Mouse (Mus musculus): ENCODE results near the gene Vezf1.
A peak's percentile ranks its signal among the peaks of the same experiment; 100 is the strongest.

Vezf1 gene

DNA sequence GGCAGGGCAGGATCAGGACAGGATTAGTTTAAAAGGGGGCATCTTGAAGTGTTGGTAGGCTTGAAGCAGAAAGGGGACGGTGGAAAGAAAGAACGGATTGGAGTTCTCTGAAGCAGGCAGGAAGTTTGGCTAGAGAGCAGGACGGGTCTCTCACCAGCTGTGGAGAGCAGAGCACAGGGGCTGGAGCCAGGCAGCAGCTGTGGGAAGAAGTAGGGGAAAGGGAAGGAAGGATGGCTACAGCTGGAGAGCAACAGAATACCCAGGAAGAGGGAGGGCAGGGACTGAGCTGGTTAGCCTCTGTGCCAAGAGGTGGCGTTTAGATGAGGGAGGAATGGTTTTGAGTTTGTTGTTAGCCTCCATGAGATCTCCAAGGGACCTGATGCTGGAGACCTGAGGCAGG is 29.1 kb downstream of the Vezf1 start:
- no peak for DNase-seq (ENCODE audit: low read depth in 1 of 2, low spot score in 2 of 2)

DNA sequence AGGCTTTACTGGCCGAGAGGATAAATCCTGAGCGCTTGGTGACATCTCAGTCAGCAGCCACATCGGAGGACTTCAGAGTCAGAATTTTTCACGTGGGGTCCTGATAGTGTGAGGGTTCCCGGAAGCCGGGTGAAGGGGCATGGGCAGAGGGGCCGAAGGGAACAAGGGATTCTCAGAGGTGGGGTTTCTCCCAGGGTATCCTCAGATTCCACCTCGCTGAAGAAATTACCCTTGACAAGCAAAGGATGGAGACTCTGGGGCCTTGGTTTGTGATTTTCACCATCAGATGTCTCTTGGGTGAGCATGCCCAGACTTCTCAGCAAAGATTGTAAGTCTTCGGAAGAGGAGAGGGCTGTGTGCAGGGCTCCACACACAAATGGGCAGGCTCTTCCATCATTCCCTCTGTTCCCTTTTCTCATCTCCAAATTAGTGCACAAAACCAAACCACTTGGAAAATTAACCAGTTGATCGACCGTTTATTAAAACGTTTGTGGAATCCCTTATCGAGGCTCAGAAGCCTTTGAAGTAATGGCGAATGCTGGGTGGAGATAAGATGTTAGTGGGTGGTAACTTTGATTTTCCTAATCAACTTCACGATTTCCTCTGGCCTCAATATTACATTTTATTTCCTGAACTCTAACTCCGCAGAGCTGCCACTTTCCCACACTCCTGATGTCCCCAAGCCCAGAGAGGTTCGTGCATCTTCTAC is 30.1 kb downstream of the Vezf1 start, which contains the start of gene Cuedc1:
TSS of gene Cuedc1 (plus strand) at position 38 of the 709 bp plus-strand sequence.
- no peak for DNase-seq (ENCODE audit: low read depth in 1 of 2, low spot score in 2 of 2)

DNA sequence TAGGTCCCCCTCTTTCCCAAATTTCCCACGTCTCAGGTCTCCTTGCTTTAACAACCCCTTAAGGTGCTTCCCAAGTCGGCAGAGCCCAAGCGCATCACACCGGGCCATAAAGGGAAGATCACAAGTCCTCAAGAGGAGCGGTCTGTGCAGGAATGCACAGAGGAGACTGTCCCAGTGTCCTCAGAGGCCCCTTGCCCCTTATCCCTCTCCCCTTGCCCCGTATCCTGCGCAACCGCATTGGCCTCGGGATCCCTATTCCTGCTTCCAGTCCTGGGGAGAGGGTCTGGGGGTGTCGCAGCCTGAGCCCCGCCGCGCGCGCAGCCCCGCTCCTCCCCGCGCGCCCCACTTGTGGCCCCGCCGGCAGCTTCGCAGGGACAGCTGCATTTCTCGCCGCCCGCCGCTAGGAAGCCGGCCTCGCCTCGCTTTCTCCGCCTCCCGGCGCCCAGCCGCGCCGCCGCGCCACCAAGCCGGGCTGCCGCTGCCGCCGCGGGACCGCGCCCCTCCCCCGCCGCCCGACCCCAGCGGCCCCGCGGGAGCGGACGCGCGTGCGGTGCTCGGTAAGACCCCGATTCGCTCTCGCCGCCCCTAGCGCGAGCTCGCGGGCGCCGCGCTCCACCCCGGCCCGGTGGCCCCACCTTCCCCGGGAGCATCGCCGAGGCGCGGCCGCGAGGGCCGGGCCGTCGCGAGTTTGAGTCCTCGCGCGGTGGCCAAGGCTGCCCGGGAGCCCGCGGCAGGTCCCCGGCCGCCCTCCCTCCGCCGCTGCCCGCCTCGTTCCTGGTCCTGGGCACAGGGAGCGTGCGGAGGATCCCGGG is 30.9 kb downstream of the Vezf1 start:
- DNase-seq (ENCODE audit: low read depth in 1 of 2, low spot score in 2 of 2), result peak in 1 of 2 experiments; percentile 57

DNA sequence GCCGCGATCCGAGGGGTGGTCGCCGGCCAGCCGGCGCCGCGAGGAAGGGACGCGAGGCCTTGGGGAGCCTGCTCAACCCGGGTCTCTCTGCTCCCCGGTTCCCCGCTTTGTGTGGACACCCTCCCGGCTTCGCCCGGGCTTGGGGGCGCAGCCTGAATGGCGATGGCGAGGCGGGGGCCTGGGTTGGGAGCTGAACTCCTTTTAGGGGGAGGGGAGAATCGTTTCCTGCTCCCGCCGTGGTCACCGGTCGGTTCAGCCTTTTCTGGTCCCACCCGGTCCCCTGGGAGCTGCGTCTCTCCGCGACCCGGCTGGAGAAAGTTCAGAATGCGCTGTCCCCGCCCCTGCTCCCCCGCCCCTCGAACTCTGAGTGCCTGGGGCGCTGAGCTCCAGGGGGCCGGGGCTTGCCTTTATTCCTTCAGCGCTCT is 31.5 kb downstream of the Vezf1 start:
- DNase-seq (ENCODE audit: low read depth in 1 of 2, low spot score in 2 of 2), result no peak

DNA sequence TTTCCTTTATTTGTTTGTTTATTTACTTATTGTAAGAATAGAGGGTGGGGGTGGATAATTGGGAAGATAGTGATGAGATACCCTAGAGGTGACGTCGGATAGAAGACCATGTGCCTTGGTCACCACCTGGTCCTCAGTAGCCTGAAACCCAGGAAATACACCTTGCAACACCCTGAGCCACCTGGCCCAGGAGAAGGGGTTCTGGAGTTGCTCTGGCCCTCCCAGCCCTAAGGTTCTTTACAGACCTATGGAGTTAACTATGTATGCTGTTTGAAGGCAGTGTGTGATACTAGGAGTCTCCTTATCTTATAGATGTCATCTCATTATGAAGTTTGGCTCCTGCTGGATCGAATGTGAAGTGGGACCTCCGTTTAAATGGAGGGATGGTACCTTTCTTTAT is 32.1 kb downstream of the Vezf1 start:
- DNase-seq (ENCODE audit: low read depth in 1 of 2, low spot score in 2 of 2), result no peak

DNA sequence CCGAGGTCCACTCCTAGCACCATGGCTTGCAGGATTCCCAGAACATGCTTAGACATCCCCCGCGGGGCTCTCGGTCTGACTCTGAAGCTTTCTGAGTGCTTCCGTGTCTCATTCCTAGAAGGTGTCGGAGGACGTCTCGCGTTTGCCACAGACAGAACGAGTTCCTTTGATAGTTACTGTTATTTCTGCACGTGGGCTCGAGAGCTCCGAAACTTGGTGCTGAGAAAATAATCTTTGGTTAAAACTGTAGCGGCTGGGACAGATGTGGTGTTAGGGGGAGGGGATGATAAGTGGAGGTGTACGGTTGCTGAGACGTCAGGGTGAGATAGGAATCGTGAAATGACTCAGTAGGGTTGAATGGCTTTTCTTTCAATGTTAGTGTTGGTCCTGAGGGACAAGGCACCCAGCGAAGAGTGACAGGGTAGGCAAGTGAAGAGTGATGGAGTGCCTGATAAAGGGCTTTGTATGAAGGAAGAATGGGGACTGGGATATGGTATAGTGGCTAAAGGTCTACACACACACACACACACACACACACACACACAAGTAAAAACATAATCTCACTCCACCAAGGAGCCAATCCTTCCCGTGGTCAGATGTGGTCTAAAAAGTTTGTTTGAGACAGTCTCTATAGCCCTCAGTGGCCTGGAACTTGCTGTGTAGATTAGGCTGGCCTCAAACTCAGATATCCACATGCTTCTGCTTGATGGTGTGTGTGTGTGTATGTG is 35.3 kb downstream of the Vezf1 start:
- no peak for DNase-seq (ENCODE audit: low read depth in 1 of 2, low spot score in 2 of 2)

DNA sequence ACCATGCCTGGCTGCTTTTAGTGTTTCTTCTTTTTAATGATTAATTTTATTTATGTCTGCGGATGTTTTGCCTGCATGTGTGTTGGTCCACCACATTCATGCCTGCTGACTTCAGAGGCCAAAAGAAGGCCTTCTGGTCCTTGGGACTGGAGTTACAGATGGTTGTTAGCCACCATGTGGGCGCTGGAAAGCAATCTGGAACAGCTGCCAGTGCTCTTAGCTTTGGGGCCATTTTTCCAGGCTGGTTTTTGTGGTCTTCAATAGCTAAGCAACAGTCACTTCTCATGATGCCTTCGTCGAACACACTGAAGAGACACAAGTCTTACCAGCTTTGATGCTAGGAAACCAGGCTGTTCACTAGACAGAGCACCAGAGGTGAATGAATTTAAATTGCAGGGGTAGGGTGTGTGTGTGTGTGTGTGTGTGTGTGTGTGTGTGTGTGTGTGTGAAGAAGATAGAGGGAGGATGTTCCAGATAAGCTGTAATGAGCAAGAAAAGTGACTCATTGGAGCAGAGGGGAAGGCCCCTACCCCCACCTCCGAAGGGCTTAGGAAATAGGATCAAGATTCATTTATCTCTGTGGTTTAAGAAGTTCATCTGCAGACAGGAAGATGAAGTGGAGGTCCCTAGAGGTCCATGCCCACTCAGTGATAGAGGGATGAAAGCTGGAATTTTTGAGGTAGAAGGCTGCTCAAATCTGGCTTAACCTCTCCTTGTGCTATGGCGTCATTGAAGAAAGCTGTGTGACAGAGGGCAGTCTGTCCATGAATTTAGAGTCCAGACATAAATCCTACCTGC is 37.6 kb downstream of the Vezf1 start:
- no peak for DNase-seq (ENCODE audit: low read depth in 1 of 2, low spot score in 2 of 2)

DNA sequence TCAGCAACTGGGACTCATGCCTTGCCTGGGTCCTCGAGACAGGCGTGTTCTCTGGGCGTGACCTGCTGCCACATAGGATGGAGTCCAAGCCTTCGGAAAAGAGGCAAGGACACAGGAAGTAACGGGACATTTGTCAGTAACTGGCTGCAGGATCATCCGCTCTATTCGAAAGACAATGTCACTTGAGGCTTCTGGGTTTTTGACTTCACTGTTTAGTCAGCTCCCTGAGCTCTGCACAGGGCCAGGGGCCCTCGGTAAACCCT is 38.1 kb downstream of the Vezf1 start:
- no peak for DNase-seq (ENCODE audit: low read depth in 1 of 2, low spot score in 2 of 2)

DNA sequence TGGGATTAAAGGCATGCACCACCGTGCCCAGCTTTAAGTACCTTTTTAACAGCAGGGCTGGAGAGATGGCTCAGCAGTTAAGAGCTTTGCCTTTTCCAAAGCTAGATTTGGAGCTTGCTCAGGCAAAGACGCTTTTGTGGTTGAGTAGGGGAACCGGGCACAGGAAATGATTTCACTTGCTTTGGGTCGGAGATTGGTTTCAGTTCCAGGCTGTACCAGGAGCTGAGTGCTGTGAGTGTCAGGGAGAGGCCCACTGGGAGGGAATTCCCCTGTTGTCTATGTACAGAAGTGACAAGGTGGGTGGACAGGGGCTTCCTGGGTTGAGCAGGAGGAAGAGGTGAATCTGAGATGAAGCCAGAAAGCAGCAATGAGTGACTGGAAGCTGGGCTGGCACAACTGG is 39.3 kb downstream of the Vezf1 start:
- DNase-seq (ENCODE audit: low read depth in 1 of 2, low spot score in 2 of 2), result peak; percentile 61 to 63

DNA sequence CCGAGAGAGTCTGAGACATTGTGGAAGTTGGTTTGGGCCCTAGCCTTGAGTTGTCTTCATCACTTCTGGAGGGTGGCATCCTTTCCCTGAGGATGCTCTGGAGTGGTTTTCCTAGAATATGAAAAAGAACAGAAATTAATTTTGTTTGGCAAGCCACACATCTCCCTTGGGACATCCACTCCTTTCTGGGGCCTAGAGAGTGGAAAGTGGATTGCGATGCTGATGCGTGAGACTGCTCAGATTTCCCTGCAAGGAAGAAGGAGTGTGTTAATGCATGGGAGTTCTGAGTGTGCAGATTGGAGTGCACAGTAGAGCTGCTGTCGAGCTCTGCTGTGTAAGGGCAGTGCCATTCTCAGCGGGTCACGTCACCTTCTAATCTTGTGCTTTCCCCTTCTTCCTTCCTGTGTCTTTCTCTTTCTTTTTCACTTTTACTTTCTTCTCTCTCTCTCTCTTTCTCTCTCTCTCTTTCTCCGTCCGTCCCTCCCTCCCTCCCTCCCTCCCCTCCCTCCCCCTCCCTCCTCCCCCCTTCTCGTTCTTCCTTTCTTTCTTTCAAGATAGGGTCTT is 42.0 kb downstream of the Vezf1 start:
- DNase-seq (ENCODE audit: low read depth in 1 of 2, low spot score in 2 of 2), result no peak

DNA sequence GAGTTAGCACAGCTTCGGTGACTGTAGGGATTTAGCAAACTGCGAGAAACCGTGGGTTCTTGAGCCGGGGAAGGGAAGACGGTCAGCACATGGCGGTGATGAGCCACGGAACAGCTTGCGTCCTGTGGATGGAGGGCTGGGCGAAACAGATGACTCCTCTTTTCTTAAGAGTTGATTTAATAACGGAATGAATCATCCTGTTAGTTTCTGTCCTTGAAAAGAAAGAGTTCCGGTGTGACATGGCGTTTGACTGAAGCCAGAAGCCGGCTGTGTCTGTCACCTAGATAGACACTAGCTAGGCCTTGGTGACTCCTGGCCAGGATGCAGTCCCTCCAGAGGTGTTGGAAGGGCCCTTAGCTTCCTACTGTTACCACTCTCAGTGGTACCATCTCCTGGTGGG is 44.0 kb downstream of the Vezf1 start:
- DNase-seq (ENCODE audit: low read depth in 1 of 2, low spot score in 2 of 2), result no peak

DNA sequence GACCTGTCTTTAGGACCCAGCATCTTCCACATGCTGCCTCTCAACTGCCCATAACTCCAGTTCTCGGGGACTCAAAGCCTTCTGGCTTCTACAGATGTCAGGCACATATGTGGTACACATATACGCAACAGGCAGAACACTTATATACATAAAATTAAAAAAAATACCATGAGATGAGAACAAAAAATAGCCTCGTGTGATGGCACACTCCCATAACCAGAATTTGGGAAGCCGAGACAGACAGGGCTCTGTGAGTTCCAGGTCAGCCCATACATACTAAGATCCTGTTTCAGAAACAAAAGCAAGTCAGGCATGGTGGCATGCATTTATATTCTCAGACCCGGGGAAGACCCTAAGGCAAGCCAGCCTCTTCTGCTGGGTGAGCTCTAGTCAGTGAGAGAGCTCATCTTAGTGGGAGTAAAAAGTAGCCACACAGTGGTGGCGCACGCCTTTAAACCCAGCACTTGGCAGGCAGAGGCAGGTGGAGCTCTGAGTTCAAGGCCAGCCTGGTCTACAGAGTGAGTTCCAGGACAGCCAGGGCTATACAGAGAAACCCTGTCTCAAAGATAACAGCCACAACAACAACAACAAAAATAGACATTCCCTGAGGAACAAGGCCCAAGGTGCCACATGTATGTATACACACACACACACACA is 44.7 kb downstream of the Vezf1 start:
- no peak for DNase-seq (ENCODE audit: low read depth in 1 of 2, low spot score in 2 of 2)

DNA sequence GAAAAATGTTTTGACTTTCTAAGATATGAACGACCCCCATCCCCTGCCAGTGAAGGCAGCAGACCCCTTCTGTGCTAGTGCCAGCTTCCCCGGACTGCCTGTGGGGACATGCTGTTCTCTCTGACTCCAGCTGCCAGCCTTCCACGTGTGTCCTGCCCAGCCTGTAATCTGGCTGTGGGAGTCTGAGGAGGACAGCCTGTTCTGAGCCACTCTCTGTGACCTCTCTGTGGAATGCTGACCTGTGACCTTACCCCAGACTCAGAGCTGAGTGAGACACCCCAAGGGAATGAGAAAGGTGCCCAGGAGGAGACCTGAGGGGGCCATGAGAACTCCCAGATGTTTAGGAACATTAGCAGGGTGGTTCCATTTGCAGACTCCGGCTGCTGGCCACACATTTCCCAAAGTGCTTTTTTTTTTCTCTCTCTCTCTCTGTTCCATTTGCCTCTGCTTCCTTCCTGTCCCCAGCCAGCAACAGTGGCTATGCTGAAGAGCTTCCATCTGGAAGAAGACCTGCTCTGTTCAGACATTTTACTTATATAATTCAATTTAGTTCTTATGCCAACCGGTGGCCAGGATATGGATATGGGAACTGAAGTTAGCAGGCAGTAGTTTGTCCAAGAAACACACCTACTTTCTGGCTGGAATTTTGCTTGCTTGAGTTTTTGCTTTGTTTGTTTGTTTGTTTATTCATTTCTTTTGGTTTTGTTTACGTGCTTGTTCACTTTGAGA is 45.6 kb downstream of the Vezf1 start:
- DNase-seq (ENCODE audit: low read depth in 1 of 2, low spot score in 2 of 2), result no peak

DNA sequence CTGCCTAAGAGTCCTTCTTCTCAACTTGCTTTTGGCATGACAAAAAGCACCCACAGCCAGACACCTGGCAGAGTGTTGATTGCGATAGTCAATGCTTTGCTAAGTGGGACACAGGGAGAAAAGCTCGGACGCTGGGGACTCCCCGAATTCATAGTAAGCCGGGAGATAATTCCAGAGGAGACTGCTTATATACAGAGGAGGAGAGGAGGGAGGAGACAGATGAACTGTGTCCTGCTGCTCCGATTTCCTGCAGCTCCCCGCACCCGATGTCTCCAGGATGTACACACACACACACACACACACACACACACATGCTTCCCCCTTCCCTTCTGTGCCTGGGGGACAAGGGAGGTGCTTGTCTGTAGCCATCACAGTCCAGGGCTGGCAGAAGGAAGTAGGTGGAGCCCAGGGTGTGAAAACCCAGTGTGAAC is 46.8 kb downstream of the Vezf1 start:
- DNase-seq (ENCODE audit: low read depth in 1 of 2, low spot score in 2 of 2), result no peak

DNA sequence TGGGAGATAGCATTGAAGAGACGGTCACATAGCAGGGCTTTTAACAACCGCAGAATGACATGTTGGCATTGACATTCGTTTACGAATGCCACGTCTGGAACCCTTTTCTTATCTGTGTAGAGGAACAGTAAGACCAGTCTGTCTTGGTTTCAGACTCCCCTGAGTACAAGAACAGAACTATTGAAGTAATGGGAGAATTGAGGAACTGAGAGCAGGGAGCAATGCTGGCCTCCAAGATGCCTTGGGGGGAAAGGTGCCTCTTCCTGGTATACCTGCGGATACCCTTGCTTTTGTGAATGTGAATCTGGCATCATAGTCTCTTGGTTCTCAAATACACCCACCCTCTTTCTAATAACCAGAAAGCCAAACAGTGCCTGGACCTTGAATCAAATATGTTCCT is 48.5 kb downstream of the Vezf1 start:
- no peak for DNase-seq (ENCODE audit: low read depth in 1 of 2, low spot score in 2 of 2)

DNA sequence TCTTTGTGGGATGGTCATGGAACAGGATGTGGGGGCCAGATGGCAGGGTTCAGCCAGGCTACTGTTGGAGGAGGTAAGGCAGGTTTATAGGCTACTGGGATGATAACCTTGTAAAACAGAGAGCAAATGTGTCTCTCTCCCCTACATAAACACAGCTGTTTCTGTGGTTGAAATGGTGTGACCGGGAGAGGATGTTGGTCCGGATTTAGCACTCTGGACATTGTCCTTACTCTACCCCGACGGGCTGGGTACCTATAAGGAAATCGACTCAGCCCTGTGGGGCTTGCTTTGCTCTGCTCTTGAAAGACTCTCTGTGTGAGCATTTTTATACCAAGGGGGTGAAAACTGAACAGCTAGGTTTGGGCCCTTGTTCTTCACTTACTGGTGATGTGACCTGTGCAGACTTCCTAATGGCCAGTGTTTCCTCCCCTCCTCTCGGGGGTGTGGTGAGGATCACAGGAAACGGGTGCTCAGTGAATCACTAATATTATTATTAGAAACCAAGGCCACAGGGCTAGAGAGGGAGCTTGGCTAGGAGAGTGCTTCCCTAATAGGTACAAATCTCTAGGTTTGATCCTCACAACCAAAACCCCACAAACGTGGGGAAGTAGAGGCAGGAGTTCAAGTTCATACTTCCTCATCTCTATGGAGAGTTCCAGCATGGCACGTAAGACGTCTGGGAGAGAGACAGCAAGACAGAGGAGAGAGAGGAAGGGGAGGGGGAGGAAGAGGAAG is 49.4 kb downstream of the Vezf1 start:
- DNase-seq (ENCODE audit: low read depth in 1 of 2, low spot score in 2 of 2), result no peak

DNA sequence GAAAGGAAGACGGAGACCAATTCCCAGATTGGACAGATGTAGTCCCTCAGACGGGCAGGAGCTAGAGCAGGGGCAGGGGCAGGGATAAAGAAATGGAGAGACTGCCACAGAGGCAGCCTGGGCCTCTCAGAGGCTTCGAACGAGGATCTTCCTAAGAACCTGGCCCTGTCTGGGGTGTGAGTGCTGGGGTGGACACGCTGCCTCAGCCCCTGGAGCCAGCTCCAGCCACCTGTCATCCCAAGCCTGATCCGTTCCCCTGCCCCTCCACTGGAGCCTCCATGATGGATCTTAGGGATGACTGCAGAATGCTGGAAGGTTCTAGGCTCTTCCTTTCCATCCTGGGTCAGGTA is 50.0 kb downstream of the Vezf1 start:
- no peak for DNase-seq (ENCODE audit: low read depth in 1 of 2, low spot score in 2 of 2)

DNA sequence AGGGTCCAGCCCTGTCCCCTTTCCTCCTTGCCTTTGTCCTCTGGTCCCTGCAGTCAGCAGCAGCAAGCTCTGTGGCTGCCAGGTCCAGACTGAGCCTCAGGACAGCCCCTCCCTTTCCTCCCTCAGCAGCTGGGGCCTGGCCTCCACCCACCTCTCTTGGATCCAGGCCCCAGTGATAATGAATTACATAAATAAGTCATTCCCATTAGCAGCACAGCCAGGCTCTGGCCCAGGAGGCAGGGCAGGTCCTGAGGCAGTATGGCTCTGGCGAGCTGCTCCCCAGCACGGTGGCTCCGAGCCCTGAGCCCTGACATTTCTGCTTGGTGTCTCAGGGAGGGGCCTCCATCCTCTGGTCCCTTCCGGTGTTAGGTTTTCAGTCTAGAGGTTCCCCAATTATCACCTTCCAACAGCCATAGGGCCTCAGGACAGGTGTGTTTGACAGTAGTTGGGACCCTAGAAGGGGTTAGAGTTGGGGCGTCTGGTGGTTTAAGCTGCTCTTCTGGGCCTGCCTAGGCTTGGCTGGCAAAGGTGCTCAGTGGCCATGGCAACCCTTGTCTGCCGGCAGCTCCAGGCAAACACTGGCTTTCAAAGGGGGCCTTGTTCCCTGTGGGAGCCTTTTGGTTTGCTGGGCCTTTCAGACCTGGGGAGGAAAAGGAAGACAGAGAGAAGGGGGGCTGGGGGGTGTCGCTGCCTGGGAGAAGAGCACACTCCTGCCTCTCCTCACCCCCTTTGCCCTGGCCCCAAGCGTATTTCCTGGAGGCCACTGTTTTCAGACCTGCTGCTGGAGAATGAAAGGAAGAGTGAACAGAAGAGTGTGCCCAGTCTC is 51.0 kb downstream of the Vezf1 start:
- no peak for DNase-seq (ENCODE audit: low read depth in 1 of 2, low spot score in 2 of 2)
